Mouse (Mus musculus) right cerebral cortex, postnatal 4 days (tissue): Measurements from ENCODE around the gene Elavl4.
A peak's percentile ranks its signal among the peaks of the same experiment; 100 is the strongest.

Experiments
- DNase-seq: peaks from one replicate; pipeline ENCODE4 v3.0.0-alpha.2; 2022

Elavl4 gene

DNA sequence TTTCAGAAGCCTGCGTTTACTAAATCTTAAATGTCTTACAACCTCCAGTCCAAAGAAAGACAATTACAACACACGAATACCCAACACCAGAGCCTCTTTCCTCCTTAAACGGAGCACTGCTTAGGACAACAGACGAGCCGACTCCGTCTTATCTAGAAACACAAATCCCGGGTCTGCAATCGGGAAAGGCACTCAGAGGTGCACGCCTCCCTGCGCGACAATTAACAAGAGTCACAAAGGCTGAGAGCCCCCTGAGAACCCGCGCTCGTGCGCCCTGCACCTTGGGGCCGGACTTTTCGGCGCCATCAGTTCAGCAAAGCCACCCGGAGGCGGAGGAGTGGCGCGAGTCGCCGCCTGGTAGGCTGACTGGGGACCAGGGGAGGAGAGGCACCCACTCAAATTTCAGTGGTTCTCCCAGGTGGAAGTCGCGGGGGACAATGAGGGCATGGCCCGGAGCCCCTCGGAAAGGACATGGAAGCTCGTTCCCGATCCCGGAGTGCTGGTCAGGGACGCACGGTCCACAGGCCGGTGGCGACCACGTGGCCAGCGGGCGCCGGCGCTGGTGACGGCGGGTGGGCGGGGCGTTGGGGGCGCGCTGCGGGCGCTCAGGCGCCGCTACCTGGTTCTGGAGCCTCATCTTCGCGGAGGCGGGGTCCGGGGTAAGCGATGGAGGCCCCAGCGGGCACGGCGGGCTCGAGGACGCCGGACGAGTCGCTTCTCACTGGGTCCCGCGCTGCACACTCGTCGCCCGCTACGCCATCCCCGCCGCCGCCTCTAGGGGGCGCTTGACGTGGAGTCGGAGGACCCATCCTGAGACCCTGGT, at the start of gene Elavl4:
Elavl4 (minus strand) TSS at position 732 of the 823 bp plus-strand sequence.
- DNase-seq = peak; percentile 93

DNA sequence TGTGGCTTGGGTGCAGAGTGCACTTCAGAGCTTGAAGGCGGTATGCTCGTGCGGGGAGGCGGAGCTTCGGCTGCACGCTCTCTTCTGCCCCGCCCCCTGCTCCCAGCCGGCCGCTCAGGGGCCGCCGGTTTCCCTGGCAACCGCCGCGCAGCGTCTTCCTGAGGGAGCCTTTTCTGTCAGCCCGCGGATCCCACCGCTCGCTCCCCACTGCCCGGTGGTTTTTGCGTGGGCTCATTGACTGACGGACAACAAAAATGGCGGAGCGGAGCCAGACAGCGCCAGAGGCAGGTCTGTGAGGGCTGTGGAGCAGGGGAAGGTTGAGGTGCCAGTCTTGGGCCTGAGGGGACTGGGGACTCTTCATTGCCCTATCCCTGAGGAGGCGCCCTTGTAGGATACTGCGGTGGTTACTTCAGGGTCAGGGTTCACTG, 45.9 kb upstream of the Elavl4 start, which contains the start of gene Agbl4:
Agbl4 (plus strand) TSS at position 44 of the 428 bp plus-strand sequence.
- DNase-seq = peak; percentile 77

DNA sequence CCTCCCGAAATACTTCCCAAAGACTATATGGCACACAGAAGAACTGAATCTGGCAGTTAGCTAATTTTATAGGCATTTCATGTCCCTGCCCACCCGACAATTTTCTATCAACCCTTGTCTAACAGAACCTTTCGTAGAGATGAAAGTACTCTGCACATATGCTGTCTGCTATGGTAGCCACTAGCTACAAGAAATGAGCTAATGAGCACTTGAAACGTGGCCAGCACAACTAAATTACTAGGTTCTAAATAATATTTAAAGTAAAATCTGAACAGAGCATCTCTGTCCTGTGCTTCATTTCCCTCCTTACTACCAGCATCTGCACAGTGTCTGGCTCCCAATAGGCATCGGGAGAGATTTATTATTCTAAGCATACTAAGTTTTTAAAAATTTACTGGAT, 44.5 kb upstream of the Elavl4 start:
- DNase-seq = no peak

DNA sequence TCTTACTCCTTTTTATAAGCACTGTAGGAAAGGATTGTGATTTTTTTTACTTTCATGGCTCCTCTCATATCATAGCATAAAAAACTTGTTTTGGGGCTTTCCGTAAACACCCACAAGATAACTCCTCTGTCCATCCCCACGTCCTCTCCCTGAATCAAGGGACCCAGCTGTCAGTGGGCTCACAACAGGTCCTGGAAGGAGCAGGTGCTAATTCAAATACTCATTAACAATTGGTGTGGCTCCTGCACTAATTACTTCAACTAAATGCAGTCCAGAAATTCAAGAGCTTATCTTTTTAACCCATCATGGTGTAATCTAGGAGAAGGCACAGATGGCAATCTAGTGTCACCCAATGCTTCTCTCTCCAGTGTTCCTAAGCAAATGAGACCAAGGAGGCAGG, 8.9 kb upstream of the Elavl4 start:
- no peak for DNase-seq

DNA sequence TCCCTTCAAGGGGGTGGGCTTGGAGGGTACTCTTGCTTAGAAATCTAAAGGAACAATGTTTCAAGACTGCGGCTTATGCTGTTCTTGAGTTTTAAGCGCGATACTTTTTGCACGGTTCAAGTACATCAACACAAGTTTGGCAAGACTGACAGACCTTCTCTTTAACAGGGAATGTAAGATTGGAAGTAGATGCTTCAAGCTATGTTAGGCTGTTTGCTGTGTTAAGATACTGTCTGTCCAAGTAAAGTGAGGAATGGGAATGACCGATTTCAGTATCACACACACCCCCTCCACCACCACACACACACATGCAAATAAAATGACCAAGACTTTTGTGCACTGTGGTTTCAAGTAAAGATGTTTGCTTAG, 276 bp upstream of the Elavl4 start:
- no peak for DNase-seq

DNA sequence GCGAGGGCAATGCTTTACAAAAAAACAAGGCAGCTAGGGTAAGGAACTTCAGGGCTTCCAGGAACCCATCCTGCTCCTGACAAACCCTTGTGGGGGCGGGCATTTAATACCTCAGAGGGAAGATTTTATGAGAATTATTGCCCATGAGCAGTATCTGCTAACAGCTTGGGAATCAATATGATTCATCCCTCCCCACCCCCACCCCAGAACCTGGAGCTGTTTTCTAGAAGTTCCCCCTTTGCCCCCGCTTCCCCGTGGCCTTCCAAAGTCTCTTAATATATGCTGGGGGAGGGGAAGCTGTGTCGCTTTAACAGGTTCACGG, 892 bp downstream of the Elavl4 start:
- DNase-seq = peak; percentile 6

DNA sequence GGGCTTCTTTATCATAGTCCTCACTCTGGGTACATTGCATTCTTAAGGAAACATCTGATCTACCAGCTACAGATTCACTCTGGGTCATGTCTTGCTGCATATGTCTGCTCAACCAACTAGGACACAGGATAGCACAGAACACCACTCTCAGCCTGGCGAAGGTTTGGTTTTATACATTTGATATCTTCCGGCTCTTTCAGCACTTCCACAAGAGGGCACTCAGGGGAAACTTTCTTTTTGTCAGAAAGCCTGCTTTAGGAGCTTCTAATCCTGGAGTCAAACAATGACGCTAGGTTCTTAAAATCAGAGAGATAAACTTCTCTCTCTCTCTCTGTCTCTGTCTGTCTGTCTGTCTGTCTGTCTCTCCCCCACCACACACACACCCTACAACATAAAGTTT, 27.8 kb downstream of the Elavl4 start:
- DNase-seq = no peak

DNA sequence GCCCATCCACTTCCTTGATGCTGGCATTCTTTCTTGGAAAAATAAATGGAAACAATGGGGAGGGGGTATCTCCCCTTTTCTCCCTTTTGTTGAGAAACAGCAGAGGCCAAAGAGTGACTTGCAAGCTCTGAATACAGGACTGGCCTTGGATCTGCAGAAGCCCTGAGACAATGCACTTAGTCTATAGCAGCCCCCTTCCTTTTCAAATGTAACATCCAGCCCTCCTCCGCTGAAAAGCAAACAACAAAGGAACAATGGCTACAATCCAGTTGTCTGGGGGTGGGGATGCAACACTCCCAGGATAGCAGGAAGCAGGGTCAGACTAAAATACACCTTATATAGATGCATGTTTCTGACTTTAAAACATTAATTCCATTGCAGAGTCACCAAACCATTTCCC, 39.6 kb downstream of the Elavl4 start:
- no peak for DNase-seq

DNA sequence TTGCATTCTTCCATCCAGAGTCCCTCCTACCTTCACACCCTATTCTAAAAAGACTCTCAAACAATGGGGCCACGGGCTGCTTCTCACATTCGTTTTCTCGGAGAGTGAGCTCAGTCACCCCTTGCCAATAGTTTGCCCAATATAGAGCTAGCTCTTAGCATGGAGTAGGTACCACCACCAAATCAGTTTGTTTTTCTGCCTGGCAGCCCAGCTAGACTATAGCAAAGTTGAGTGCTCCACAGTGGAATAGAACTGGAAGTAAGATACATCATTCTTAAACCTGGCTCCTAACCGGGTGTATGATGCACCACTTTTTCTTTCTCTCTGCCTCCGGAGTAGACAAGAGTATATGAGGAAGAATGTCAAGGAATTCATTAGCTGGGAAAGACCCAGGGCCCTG, 44.7 kb downstream of the Elavl4 start:
- DNase-seq = no peak

DNA sequence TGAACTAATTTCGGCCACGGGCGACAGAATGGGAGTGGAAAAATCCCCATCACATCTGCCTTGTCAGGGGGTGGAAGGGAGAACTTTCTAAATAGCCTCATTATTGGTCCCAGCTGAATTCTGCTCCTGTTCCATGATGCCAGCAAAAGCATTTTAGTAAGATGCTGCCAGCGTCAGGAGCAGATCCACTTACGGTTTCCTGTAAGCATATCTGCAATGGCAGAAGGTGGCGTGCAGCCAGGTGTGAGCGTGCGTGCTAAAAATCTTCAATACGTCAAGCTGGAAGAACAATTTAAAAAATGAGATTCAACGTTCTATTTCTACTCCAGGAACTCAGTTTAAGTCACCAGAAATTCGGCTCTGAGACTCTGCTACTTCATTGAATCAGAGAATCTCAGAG, 45.1 kb downstream of the Elavl4 start:
- DNase-seq = peak; percentile 57

DNA sequence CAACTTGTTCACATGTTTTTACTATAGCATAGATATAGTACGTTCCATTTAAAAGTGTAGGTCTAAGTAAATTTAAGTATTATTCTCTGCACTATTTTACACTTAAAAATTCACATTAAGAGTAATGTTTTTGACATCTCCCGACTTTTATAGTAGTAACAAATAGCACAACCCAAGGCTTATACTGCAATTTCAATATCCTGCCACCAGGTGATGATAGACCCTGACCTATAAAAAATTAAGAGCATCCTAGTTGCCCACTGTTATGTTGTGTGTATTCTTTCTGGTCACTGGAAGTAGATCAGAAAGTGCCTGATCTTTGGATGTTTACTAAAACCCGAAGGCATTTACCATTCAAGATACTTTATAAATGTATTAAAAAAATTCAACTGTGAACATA, 55.9 kb downstream of the Elavl4 start:
- no peak for DNase-seq

DNA sequence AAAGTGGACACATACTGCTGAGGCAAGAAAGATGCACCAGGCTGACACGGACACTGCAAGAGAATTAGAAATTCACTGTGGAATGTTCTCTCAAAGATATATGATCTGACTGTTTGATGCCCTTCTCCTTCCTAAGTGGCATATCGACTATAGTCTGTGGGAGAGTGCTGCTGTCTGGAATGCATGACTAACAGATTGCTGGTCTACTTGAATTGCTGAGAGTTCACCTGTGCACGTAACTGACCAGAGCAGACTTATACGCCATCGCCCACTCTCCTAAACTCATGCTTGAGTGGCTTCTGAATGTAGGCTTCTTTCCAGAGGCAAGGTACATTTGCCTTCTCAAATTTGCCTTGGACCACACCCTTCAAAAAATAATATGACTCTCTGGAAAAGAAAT, 58.5 kb downstream of the Elavl4 start:
- DNase-seq = no peak

DNA sequence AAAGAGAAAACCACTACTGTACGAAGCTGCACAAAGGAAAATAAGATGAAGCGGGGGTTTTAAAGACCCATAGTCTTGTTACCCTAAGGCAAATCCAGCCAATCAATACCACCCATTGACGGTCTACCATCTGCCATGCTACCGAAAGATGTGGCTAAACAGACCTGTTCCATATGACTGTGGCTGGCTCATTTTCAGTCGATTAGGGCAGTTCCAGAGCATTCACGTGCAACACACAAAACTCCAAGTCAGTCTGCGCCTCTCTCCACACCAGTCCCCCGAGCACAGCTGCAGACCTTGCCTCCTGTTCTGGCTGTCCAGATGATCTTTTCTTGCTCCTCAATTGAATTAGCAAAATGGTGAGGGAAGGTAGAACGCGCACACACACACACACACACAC, 59.2 kb downstream of the Elavl4 start:
- DNase-seq = no peak

DNA sequence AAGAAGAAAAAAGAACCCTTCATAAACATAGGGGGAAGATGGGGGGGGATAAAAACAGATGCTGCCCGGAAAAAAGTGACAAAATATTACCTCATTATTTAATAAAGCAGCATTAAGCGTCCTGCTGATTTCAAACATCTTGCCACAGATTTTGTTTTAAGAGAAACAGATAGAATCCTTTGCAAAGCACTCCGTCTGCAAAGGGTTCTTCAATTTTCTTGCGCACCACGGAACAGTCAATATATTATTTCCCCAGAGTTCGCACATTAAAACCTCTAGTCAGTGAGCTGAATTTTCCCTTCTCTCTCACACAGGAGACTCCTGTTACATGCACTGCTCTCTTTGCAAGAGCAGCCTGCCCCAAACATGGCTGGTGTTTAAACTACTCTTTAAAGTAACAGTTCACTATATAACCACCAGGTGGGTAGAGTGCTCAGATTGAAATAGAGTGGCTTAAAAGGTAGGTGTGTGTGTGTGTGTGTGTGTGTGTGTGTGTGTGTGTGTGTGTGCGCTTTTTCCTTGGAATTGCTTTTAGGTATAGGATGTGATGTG, 61.1 kb downstream of the Elavl4 start:
- DNase-seq = no peak

DNA sequence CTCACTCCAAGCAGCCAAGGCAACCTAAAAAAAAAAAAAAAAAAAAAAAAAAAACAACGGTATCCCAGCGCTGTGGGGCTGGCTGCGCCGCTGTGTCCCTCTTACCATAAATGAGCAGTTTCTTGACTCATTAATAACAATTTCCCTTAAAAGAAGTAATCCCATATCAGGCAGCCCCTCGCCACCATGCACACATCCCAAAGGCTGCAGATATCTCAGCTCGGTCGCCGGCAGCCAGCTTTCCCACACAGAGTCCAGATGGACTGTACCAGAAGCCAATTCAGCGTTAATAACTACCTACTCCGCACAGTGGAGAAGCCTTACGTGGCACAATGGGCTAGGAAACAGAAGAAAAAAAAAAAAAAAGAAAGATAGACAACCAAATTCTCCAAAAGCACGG, 61.7 kb downstream of the Elavl4 start:
- peak; percentile 29 for DNase-seq

DNA sequence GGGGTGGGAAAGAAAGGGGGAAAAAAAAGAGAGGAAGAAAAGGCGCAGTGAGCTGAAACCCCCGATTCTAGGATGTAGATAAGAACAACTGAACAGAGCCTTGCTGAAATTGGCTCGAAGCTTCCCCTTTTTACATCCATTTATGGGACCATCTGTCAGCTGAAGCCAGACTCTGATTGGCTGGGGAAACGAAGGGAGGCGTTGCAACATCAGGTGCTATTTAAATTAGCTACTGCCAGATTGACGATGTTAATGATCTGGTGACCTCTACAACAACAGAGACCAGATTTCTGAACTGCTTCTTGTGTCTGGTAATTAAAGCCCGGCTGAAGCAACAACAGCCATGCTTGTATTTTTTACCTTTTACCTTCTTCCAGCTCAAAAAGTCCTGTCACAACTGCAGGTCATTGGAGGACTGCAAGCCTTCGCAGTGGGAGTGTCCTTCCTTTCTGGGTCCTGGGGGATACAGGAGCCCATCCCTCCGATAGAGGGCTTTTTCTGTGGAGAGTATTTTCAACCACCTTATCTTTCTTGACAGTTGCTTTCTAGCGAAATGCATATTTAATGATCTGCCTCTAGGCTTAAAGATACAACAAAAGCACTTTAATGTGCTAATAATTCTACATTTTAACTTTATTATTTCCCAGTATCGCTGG, 64.2 kb downstream of the Elavl4 start:
- DNase-seq = peak; percentile 33

DNA sequence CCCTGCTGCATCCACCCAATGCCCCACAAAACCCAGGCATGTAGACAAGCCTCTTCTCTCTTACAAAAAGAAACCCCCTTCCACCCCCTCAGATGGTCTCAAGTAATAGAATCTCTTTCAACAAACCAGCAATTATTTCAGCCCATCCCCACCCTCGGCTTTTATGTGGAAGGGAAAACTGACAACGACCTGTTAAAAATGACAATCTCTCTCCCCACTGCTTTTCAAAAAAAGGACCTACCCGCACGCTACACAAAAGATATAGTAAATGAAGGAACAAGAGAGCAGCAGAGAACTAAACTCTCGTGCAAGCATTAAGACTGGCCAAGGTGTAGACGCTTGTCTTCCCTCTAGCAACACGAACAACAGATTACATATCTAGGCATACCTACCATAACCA, 64.9 kb downstream of the Elavl4 start:
- DNase-seq = no peak

DNA sequence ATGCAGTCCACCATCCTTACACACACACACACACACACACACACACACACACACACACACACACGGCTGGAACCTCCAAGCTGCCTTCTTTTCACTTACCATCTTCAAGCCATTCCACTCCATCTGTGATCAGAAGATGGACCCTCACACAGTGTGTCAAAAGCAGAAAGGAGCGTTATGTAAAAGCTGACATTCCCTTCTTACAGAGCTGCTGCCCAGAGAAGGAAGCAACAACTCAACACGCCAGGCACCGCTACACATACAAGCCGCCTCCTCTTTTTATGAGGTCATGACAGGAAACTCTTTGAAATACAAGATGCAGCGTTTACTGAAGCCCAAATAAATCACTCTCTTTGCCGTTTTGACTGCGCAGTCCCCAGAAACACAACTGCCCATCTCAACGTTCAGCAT, 65.3 kb downstream of the Elavl4 start:
- DNase-seq = peak; percentile 29

DNA sequence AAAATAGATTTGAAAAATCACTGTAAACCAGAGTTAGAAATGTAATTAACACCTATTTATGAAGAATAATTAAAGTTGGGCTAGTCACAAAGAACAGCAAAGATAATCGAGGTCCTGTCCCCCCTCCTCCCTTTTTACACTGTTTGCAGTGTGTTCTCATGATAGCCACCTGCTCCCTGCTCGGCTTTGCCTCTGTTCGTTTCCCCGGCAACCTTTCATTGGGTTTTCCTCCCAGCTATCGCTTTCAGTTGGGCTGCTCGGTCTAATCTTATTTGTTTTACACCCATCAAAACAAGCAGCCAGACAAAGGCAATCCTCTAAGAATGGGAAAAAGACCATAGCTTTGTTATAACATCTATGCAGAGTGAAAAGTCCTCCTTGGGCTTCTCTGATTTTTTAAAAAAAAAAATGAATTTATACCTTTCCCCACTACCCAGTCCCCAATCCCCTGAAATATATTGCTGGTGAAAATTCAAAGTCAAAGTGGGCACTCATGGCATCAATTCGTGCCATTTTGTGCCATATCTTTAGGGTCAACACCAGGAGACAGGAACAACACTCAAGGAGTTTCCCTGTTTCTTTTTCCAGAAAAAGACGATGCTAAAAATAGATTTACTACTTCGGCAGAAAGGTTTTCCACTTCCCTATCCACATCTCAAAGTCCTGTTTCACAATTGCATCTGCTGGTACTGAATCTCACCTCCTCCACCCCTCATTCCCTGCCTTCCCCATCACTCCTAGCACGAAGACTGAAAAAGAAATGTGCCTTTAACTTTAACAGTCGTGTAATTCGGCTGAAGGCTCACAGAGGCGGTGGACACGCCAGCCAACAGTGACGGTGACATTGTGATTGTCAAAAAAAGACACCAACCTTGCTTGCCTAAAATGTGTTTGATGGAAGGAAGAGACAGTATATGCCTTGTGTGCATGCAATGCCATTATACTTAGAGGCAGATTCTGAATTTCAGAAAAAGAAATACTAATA, 66.1 kb downstream of the Elavl4 start:
- peak; percentile 40 for DNase-seq

DNA sequence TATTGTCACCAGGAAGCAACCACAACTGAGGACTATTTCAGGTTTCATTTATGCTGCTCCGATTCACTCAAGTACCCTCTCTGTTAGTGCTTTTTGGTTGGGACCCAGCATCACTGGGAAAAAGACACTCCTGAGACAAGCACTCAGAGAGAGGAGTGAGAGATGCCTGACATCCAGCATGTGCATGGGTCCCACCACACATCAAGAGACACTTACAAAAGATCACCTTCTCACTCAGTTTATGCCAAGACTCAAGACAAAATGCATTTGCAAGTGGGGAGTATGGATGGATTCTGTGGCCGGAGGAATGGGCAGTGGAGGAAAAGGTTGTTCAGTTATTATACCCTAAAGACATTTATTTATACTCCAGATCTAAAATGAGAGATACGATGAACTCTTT, 67.3 kb downstream of the Elavl4 start:
- no peak for DNase-seq

DNA sequence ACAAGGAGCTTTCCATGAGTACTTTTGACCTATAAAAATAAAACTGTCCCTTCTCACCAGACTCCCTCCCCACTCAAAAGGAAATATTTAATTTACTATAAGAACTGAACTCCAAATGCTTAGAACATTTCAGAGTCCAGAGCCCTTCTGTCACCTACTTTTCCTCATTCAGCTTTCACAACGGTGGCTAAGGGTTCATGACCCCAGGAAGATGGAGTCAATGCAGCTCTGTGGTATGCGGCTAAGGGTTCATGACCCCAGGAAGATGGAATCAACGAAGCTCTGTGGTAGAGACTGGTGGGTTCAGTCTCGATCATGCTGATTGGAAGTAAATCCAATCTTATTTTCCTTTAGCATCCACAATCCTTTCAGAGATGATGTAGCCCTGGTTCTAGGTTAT, 81.7 kb downstream of the Elavl4 start:
- DNase-seq = no peak

DNA sequence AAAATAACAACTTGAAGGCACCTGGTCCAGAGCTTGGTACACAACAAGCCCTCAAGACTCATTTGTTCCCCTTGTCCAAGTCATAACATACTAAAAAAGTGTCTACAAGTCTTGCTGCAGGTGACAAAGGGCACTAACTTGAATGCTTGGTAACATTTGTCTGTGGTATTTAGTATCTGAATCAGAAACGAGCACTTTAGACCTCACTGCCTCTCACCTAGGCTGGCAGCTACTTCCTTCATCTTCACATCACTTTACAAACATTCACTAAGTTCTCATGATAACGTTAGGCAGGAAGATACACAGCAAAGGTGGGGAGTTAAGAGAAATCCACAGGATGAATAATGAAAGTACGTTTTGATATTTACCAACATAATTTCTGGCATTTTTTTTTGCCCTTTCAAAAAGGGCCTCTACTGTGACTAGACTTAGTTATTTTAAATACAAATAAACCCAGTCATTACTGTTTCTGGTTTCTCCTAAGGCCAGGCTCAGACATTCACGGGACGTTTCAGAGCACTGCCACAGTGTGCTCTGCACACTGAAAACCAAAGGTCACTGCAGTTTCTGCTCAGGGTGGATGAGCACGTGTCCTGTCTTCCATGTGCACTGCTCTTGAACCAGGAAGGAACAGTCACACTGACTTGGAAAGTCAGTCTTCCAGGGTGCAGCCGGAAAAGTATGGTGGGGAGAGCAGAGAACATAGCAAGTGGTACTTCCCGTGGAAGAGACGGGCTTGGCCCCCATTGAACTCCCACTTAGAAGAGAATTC, 84.7 kb downstream of the Elavl4 start:
- DNase-seq = no peak
